Mouse (Mus musculus): ENCODE measurements around the gene Cab39. TPM values are rescaled to one million over a fixed set of nuclear protein-coding genes. Genes with fewer than 3 reads are reported as not detected.
A peak's percentile ranks its signal among the peaks of the same experiment; 100 is the strongest.
"Not testable (repeated sequence)": the region's sequence is repeated elsewhere in the genome, so short reads cannot be mapped to it uniquely, and the experiment has no call there.

The Cab39 gene
- polyA plus RNA-seq, 1 experiment from 2014 or later, result 34.6 TPM

GRCm38 (mm10) chr1:85799776-85800175 is 6.5 kb downstream of the Cab39 start:
- Histone ChIP-seq H3K27me3 (ENCODE audit: insufficient read depth, low read length) (no peaks in the 10 kb centered on the region), H3K9ac (ENCODE audit: low read depth, low read length) (no peak overlapping the region), H3K9me3 (replicated peaks; ENCODE audit: low read length) (no peaks in the 10 kb centered on the region), H3K36me3 (ENCODE audit: insufficient read depth, low read length) (no peaks in the 10 kb centered on the region), H3K4me3 (replicated peaks; ENCODE audit: low read depth, low read length) (no peak overlapping the region), H3K4me1 (replicated peaks; ENCODE audit: insufficient read depth, low read length) (0 out of 2 replicates have a peak, but pooled peaks cover 3% of the 10 kb centered on the region), H3K4me2 (ENCODE audit: low read length) (no peak overlapping the region), H3K27ac (no peak overlapping the region)
- DNase-seq (ENCODE audit: low spot score) (no peak), ATAC-seq (replicated peaks; ENCODE audit: low FRiP score, low read depth) (no peak)
- no peak for TF ChIP-seq CTCF (IDR thresholded peaks at IDR 0.05; ENCODE audit: low read depth)
- WGBS, result 60% methylated on average over 1 of the region's 1 CpGs

- ATAC-seq (replicated peaks; ENCODE audit: low FRiP score, low read depth) (no peak), DNase-seq (ENCODE audit: low spot score) (no peak)
- 89% methylated on average over 1 of the region's 1 CpGs for WGBS
- Histone ChIP-seq H3K27ac (no peak overlapping the region), H3K4me2 (ENCODE audit: low read length) (no peak overlapping the region), H3K9ac (ENCODE audit: low read depth, low read length) (no peak overlapping the region), H3K36me3 (ENCODE audit: insufficient read depth, low read length) (no peaks in the 10 kb centered on the region), H3K9me3 (replicated peaks; ENCODE audit: low read length) (no peaks in the 10 kb centered on the region), H3K4me3 (replicated peaks; ENCODE audit: low read depth, low read length) (no peak overlapping the region), H3K4me1 (replicated peaks; ENCODE audit: insufficient read depth, low read length) (no peaks in the 10 kb centered on the region), H3K27me3 (ENCODE audit: insufficient read depth, low read length) (no peaks in the 10 kb centered on the region)
- TF ChIP-seq CTCF (IDR thresholded peaks at IDR 0.05; ENCODE audit: low read depth), result no peak
Measured at GRCm38 (mm10) chr1:85802517-85802916, 9.3 kb downstream of the Cab39 start.

- WGBS, result 93% methylated on average over 8 of the region's 8 CpGs
- DNase-seq (ENCODE audit: low spot score), result no peak
- ATAC-seq (replicated peaks; ENCODE audit: low FRiP score, low read depth), result no peak
- Histone ChIP-seq H3K36me3 (ENCODE audit: insufficient read depth, low read length) (no peaks in the 10 kb centered on the region), H3K4me3 (replicated peaks; ENCODE audit: low read depth, low read length) (no peak overlapping the region), H3K9ac (ENCODE audit: low read depth, low read length) (no peak overlapping the region), H3K27me3 (ENCODE audit: insufficient read depth, low read length) (no peaks in the 10 kb centered on the region), H3K4me1 (replicated peaks; ENCODE audit: insufficient read depth, low read length) (no peaks in the 10 kb centered on the region; the same call in 1 of the 2 replicates), H3K4me2 (ENCODE audit: low read length) (no peak overlapping the region), H3K27ac (no peak overlapping the region), H3K9me3 (replicated peaks; ENCODE audit: low read length) (no peaks in the 10 kb centered on the region)
- no peak for TF ChIP-seq CTCF (IDR thresholded peaks at IDR 0.05; ENCODE audit: low read depth)
Measured at GRCm38 (mm10) chr1:85804551-85804950, 11.3 kb downstream of the Cab39 start.

GRCm38 (mm10) chr1:85809256-85809655 is 16.0 kb downstream of the Cab39 start:
- Histone ChIP-seq H3K9ac (ENCODE audit: low read depth, low read length) (no peak overlapping the region), H3K36me3 (ENCODE audit: insufficient read depth, low read length) (no peaks in the 10 kb centered on the region), H3K27ac (no peak overlapping the region; the same call in 1 of the 2 replicates), H3K27me3 (ENCODE audit: insufficient read depth, low read length) (no peaks in the 10 kb centered on the region), H3K4me3 (replicated peaks; ENCODE audit: low read depth, low read length) (no peak overlapping the region), H3K4me2 (ENCODE audit: low read length) (no peak overlapping the region), H3K4me1 (replicated peaks; ENCODE audit: insufficient read depth, low read length) (no peaks in the 10 kb centered on the region; the same call in 1 of the 2 replicates), H3K9me3 (replicated peaks; ENCODE audit: low read length) (no peaks in the 10 kb centered on the region)
- no peak for ATAC-seq (replicated peaks; ENCODE audit: low FRiP score, low read depth)
- DNase-seq (ENCODE audit: low spot score), result no peak
- no peak for TF ChIP-seq CTCF (IDR thresholded peaks at IDR 0.05; ENCODE audit: low read depth)
- WGBS, result 66% methylated on average over 4 of the region's 4 CpGs

- 65% methylated on average over 2 of the region's 2 CpGs for WGBS
- ATAC-seq (replicated peaks; ENCODE audit: low FRiP score, low read depth), result no peak
- H3K4me1 ChIP-seq (replicated peaks; ENCODE audit: insufficient read depth, low read length), result no peaks in the 10 kb centered on the region; the same call in 1 of the 2 replicates
- H3K36me3 ChIP-seq (ENCODE audit: insufficient read depth, low read length), result no peaks in the 10 kb centered on the region
- TF ChIP-seq CTCF (IDR thresholded peaks at IDR 0.05; ENCODE audit: low read depth), result no peak
- no peak overlapping the region for H3K9ac ChIP-seq (ENCODE audit: low read depth, low read length)
- no peak overlapping the region for H3K27ac ChIP-seq
- no peaks in the 10 kb centered on the region for H3K9me3 ChIP-seq (replicated peaks; ENCODE audit: low read length)
- H3K4me2 ChIP-seq (ENCODE audit: low read length), result no peak overlapping the region
- no peak overlapping the region for H3K4me3 ChIP-seq (replicated peaks; ENCODE audit: low read depth, low read length)
- no peak for DNase-seq (ENCODE audit: low spot score)
- no peaks in the 10 kb centered on the region for H3K27me3 ChIP-seq (ENCODE audit: insufficient read depth, low read length)
Measured at GRCm38 (mm10) chr1:85810343-85810742, 17.1 kb downstream of the Cab39 start.

- Histone ChIP-seq H3K27ac (peak overlapping the region; percentile 36; the same call in 1 of the 2 replicates), H3K9me3 (replicated peaks; ENCODE audit: low read length) (no peaks in the 10 kb centered on the region), H3K9ac (ENCODE audit: low read depth, low read length) (no peak overlapping the region), H3K4me1 (replicated peaks; ENCODE audit: insufficient read depth, low read length) (no peaks in the 10 kb centered on the region; the same call in 1 of the 2 replicates), H3K4me2 (ENCODE audit: low read length) (no peak overlapping the region), H3K27me3 (ENCODE audit: insufficient read depth, low read length) (no peaks in the 10 kb centered on the region), H3K4me3 (replicated peaks; ENCODE audit: low read depth, low read length) (no peak overlapping the region), H3K36me3 (ENCODE audit: insufficient read depth, low read length) (no peaks in the 10 kb centered on the region)
- no peak for ATAC-seq (replicated peaks; ENCODE audit: low FRiP score, low read depth)
- TF ChIP-seq CTCF (IDR thresholded peaks at IDR 0.05; ENCODE audit: low read depth), result no peak
- WGBS, result 78% methylated on average over 2 of the region's 2 CpGs
- DNase-seq (ENCODE audit: low spot score), result no peak
Measured at GRCm38 (mm10) chr1:85810787-85811186, 17.5 kb downstream of the Cab39 start.

- H3K4me2 ChIP-seq (ENCODE audit: low read length); H3K27me3 ChIP-seq (ENCODE audit: insufficient read depth, low read length); H3K4me1 ChIP-seq (replicated peaks; ENCODE audit: insufficient read depth, low read length); H3K27ac ChIP-seq; H3K9me3 ChIP-seq (replicated peaks; ENCODE audit: low read length); DNase-seq (ENCODE audit: low spot score); H3K4me3 ChIP-seq (replicated peaks; ENCODE audit: low read depth, low read length); H3K36me3 ChIP-seq (ENCODE audit: insufficient read depth, low read length); H3K9ac ChIP-seq (ENCODE audit: low read depth, low read length); ATAC-seq (replicated peaks; ENCODE audit: low FRiP score, low read depth): not testable (repeated sequence)
Measured at GRCm38 (mm10) chr1:85814213-85814612, 21.0 kb downstream of the Cab39 start.
